Mouse (Mus musculus) Muller cell, postnatal 12 days (primary cell): Measurements from ENCODE around the gene Atrnl1.

ENCODE experiments used
- DNase-seq: peaks from one replicate; pipeline ENCODE4 v3.0.0-alpha.2; 2015; ENCODE audit errors: inconsistent ontology term

Gene Atrnl1

DNA sequence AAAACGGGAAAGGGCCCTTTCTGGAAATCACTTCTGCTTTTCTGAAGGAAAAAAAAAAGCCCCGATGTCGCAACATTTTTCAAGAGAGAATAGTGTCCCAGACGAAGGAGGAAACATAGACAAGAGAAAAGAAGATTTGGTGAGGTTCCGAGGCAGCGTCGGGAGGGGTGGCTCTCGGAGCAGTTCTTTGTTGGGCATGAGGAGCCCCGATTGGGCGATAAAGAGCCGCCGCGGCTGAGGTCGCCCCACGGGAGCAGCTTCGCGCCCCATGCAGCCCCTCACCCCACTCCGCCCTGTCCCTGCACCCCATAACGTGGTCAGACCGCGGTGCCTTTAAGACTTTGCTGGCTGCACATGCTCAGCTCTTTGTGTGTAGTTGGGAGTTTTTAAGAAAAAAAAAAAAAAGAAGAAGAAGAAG lies 767 bp upstream of the Atrnl1 start:
- DNase-seq: no peak

DNA sequence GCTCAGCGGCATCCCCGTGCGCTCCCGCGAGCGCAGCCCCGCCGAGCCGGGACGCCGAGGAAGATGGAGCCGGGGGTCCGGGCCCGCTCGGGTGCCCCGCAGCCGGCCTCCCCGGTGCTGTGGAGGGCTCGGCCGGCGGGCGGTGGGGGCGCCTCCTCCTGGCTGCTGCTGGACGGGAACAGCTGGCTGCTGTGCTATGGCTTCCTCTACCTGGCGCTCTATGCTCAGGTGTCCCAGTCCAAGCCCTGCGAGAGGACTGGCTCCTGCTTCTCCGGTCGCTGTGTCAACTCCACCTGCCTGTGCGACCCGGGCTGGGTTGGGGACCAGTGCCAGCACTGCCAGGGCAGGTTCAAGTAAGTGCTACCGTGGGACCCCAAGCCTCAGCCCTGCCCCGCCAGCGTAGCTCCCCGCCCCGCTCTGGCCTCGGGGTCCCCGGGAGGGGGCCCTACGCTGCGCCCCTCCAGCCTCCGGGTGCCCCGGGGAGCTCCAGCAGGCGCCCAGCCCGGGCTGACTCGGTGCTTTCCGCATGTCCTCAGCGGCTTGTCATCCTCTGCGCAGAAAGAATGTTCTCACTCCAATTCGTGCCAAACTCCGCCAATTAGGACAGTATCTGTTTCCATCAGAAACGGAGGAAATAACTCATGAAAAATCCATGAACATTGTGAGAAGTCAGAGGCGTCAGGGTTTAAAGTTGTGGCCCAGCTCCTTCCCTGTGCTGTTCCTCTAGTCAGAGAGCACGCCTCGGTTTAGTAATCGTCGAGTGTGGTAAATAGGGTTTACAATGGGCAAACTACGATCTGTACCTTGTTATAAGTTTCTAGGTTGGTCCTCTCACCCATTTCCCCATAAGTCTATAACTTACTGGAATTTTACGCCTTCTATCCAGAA lies 701 bp downstream of the Atrnl1 start:
- peak; percentile 78 for DNase-seq

DNA sequence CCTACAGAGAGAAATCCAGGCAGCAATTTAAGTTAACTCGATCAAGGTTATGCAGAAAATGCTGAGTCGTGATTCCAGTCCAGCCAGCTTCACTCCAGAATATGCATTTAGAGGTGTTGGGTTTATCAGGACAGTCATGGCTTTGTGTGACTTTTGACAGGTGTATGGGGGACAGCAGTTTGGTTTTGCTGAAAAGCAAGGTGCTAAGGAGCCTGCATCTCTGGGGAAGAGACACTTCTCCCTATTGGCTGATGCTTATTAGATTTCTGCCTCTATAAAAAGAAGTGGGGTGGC lies 1.3 kb downstream of the Atrnl1 start:
- DNase-seq: no peak

DNA sequence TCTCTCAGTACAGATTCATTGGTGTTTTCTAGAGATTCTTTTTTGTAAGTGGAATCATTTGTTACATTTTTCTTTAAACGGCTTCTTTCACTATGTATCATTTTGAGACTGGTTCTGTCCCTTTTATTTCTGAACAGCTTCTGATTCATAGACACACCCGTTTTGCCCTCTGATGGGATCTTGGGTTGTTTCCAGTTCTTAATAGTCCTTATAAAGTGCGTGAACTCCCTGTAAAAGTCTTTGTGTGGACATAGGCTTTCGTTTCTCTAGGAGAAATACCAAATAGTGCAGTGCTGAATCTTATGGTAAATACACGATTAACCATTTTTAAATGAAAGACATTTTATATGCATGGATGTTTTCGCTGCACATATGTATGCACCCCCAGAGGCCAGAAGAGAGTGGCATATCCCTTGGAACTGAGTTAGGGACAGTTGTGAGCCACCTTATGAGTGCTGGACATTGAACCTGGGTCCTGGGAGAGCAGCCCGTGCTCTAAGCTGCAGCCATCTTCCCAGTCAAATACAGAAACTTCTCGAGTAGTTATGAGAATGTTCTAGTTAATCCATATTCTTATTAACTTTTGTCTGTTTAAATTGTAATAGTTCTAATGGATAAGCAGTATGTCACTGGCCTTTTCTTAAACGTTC lies 5.3 kb downstream of the Atrnl1 start:
- DNase-seq: no peak

DNA sequence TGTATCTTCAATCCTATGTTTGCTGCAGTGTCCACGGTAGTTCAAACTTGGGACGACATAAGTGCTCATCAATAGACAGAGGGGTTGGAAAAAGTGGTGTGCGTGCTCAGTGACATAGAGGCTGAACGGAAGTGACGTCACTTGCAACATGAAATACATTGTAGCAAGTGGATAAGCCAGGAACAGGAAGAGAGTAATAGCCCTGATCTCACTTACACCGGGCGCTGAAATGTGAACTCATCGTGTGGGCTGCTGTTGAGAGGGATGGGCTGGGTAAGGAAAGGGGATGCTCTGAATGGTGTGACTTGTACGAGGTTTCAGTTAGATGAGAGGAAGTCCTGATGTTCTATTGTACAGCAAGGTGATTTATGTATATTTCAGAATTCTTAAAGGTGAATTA lies 8.3 kb downstream of the Atrnl1 start:
- DNase-seq: no peak

DNA sequence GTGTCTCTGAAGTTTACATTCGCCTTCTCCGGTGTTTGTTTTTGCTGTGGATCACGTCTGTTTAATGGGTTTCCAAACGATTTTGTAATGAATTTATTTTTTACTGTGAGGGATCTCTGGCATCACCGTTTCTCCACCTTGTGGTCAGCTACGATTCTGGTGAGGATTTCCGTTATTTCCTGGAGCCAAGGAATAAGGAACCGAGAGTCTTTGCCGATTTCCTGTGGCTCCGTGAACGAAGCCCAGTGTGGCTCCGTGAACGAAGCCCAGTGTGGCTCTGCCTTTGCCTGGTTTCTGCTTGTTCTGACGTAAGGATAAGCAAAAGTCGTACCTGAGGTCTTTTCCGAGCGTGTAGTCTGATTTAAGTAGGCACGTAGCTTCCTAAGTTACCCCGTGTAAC lies 11.0 kb downstream of the Atrnl1 start:
- DNase-seq: no peak

DNA sequence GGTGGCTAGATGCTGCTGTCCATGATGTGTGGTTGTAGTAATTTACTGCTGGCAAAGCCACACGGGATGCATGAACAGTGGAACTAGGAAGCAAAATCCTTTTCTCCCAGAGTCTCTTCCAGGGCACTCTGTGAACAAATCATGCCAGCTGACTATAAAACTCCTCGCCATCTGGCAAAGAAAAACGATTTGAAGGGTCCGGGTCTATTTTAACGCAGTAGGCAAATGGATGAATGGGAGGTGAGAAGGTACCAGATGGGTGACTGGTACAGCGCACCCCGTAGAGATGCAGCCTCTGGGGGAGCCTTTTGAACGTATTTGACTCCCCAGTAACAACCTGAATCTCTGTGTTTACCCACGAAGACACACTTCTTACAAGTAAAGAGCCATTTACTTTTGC lies 14.9 kb downstream of the Atrnl1 start:
- DNase-seq: no peak

DNA sequence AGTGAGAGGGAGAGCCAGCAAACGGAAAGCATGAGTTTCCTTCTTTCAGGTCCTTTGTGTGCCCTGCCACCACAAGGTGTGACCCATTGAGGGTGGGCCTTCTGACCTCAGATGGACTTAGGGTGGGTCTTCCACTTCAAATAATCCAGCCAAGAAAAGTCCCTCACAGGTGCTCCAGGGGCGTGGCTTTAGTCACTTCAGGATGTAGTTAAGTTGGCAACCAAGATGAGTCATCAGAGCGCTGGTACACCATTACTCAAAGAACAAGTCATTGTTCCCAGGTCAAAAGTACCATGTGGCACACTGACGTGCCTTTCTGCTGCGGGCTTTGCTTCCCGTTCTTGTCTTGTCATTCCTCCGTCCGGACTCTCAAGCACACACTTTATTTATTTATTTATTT lies 16.4 kb downstream of the Atrnl1 start:
- DNase-seq: no peak

DNA sequence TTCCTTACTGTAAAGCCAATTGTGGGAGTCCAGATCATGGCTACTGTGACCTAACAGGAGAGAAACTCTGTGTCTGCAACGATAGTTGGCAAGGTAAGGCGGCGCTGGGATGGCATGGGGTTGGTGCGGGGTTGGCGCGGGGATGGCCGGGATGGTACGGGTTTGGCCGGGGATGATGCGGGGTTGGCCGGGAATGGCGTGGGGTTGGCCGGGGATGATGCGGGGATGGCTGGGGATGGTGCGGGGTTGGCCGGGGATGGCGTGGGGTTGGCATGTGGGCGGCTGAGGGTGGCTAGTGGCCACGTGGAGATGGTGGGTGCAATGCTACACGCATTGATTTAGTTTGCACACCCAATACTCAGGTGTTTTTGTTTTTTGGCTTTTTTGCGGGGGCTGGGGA lies 31.7 kb downstream of the Atrnl1 start:
- DNase-seq: no peak

DNA sequence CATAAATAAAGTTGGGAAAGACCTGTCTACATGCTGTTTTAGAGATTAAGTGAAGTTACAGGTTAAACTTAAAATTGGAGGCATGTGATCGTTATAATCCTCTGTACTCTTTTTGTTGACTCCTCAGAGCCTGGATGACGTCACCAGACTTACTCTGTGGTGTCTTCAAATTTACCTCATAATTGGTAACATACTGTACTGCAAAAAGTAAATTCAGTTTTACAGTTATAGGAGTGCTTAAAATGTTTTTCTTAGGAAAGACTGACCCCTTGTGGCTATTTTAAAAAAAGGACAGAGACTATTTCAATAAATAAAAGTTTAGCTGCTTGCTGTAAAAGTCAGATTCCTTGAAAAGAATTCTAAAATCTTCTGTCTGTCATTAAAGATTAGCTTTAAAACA lies 32.1 kb downstream of the Atrnl1 start:
- DNase-seq: peak; percentile 39

DNA sequence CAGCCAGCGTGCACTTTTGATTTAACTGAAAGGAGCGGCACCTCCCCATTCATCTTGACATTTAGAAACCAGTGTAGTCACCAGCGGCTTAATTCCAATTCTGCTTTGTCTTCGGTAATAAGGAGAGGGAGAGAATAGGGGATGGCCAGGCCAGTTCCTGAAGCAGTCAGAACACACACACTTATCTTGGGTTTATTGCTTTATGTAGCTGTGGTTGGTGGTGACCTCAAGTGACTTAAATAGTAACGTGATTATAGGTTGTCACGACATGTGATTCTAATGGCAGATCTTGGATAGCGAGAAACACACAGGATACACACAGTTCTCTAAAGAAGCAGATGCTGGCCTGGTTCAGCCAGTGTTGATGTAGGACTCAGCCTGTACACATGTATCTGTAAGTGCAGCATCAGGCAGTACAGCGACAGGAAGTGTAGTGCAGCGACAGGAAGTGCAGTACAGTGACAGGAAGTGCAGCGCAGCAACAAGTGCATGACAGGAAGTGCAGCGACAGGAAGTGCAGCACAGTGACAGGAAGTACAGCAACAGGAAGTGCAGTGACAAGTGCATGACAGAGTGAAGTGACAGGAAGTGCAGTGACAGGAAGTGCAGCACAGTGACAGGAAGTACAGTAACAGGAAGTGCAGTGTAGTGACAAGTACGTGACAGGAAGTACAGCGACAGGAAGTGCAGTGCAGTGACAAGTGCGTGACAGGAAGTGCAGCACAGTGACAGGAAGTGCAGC lies 37.5 kb downstream of the Atrnl1 start:
- no peak for DNase-seq

DNA sequence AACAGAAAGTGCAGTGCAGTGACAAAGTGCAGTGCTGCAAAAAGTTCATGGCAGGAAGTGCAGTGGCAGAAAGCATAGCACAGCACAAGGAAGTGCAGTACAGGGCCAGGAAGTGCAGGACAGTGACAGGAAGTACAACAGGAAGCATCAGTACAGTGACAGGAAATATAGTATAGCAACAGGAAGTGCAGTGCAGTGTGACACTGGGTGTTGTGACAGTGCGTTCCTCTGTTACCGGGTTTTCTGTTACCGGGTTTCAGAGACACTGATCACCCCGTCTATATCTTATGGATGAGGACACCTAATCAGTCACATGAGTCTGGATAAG lies 38.1 kb downstream of the Atrnl1 start:
- DNase-seq: no peak

DNA sequence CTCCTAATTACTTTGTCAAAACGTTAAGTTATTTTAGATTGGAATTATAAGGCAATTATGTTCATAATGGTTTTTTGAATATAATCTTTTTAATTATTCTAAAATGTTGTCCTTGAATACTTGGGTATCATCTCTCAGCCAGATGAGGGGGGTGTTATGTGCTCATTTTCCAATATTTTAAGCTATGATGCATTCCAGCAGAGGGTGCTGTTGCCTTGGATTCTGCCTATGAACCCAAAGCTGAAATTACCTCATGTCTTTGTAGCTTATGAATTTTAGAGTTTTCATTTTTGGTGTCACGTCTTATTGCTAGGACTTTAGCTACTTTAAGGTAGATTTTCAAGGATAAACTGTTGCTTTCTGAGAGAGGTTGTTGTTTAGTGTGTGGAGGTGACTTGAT lies 44.2 kb downstream of the Atrnl1 start:
- peak; percentile 53 for DNase-seq

DNA sequence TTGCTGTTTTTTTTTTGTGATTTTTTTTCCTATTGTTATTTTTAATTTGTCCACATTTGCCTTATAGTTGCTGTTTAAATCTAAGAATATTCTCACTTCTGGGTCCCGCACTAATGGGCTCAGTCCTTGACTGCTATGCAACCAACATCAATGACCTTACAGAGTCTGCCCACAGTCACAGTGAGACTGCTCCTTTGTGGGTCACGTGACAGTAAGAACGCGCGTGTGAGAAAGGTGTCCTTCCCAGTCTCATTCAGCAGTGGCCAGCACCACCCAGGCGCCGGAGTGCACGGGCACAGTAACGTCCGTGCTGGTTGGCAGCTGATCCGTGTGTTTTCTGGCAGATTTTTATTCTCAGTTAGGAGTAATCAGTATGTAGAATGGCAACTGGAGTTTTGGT lies 44.7 kb downstream of the Atrnl1 start:
- no peak for DNase-seq

DNA sequence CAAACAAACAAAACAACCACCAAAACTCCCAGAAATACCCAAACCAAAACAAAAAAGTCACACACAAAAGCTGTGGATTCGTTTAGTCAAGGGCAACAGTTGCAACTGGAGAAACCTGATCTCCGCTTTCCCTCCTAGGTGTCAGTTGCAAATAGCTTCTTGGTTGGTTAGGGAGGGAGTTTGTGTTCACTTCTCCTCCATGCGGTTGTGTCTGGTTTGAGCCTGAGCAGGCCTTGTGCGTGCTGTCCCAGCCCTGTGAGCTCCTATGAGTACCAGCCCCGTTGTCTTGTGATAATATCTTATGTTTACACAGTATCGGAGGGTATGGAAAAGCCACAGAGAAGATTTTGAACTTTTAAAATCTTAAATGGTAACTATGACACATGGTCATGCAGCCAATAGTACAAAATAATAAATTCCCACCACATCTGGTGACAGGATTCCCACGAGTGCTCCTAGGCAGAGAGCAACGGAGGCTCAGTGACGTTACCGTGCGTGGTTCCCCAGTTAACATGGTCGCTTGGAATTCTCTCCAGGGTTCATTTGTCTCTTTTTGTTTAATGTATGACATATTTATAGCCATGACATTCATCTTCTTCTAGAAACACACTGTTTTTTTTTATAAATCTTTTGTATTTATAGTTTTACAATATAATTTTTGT lies 46.7 kb downstream of the Atrnl1 start:
- no peak for DNase-seq

DNA sequence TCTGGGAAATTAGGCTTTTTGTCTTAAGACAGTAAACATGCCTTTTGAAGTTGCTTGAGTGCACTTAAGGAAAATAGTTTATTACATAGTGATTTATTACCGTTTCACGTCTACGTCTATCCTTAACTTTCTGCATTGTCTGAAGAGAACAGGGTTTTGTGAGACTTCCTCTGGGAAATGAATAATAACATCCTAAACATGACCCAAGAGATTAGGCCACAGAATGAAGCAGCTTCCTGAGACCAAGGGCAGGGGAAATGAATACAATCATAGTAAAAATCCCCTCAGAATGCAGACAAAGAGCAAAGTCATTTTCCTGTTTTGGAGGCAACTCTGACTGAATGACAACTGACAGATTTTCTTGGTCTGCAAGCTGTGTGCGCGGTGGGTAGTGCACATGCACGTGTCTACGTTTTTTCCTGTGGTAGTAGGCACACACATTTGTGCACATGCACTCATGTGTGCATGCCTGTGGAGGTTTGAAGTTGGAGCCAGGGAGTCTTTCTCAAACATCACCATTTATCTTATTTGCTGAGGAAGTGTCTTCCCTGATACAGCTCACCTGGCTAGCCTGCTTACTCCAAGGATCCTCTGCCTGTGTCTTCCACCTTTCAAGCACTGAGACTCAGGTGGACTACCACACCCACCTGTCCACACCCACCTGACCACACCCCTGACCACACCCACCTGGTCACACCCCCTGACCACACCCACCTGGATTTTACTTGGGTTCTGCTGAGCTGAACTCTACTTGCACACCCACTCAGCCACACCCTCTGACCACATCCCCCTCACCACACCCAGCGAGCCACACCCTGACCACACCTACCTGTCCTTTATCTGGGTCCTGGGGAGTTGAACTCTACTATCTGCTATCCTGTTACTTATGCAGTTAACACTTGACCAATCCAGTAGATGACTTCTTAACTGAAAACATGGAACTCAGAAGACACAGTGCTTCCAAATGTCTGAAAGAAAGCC lies 47.6 kb downstream of the Atrnl1 start:
- no peak for DNase-seq

DNA sequence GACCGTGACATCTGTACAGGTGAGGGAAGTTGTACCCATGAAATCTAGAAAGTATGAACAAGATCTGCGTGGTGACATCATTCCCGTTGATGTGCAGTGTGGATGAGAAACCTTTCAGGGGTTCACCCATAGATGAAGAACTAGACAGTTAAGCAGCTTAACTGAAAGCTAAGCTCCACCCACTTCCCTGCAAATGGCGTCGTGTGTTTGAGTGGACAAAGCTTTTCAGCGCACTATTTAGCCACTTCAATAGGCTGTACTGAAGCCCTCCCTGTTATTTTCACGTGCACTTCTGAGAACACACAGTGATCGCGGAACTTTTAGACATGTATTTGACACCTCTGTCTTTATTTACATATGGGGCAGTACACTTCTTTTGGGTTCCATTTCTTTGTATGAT lies 56.2 kb downstream of the Atrnl1 start:
- DNase-seq: no peak

DNA sequence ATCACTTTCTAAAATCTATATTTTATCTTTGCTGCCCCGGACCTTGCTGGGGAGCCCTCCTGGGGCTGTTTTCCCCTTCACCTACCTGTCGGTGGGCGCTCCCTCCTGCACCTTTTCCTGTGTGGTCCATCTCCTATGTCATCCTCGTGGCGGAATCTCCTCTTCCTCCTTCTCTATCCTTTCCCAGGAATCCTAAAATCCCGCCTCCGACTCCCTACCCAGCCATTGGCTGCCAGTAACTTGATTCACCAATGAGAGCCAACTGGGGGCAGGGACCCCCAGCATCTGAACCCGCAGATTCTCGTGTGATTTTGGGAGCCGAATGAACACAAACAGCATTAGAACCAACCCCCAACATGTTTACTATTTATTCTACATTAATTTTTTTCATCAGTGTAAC lies 57.1 kb downstream of the Atrnl1 start:
- DNase-seq: no peak

DNA sequence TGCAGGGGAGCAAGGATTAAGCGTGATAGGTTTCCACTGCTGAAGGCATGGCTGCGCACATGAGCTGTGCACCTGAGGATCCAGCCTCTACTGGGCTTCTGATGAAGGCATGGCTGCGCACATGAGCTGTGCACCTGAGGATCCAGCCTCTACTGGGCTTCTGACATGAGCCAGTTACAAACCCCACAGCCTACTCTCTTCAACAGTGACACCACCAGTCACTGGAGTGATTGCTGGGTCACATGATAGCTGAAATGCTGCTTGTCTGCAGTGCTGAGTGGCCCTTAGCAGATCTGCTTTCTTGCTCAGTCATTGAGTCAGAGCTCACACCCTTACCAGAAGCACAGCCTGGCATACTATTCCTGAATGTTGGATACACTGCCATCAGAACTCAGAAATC lies 68.6 kb downstream of the Atrnl1 start:
- DNase-seq: no peak

DNA sequence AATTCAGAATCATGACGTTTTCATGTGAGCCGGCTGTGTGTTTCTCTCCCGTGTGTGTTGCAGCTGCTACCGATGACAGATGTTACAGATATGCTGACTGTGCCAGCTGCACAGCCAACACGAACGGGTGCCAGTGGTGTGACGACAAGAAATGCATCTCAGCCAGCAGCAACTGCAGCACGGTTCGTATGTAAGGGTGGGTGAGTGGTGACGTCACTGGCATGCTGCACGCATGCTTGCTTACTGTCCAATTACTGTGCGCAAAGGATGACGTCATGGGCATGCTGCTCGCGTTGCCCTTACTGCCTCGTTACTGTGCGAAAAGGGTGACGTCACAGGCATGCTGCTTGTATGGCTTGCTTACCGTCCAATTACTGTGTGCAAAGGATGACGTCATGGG lies 75.8 kb downstream of the Atrnl1 start:
- DNase-seq: no peak

DNA sequence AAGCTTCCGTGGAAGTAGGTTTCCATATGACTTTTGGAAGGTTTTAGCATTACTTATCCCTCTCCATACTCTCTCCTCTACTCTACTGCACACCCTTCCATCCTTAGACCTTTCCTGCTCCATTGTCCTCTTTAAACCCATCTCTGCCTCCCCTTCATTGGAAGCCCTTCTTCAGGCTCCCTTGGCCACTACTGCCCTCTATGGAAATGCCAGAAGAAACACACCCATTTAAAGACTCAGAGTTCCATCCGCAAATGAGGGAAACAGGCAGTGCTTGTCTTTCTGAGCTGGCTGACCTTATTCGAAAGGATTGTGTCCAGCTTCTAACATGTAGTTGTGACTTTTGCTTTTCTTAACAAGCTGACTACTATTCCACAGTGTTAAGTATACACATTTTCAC lies 81.7 kb downstream of the Atrnl1 start:
- no peak for DNase-seq
